In genomic region chr1:187586541-187587075, GRCm38 (mm10) we compare ENCODE assay signal across 21 mouse cellular contexts. TPM values are rescaled to one million over a fixed set of nuclear protein-coding genes. Genes with fewer than 3 reads are reported as not detected.
DNase-seq lines count a peak whose midpoint lies in the region; ATAC-seq lines count a peak whose summit lies in the region.
"Had no signal": no experiment of that assay in that cellular context is flagged by ENCODE, and none has a peak within 500 bp of the region (broad histone marks: within the 10 kb centered on the region; RNA-seq: fewer than 3 reads in every experiment).

No protein-coding gene starts in this region.

- ATAC-seq in granulocyte monocyte progenitor cell, adult 5-6 weeks (replicated peaks; ENCODE audit: poor library complexity, severe bottlenecking), result no peak
- ATAC-seq: forebrain, embryonic 14.5 days; hindbrain, embryonic 16.5 days; liver, embryonic 12.5 days; midbrain, embryonic 15.5 days had no signal

- DNase-seq in embryo, embryonic 11 days, result peak; percentile 14
- no peak for DNase-seq in embryo, embryonic 10 days (ENCODE audit: low spot score)
- peak; percentile 5 for DNase-seq in adipocyte (ENCODE audit: low spot score)
- peak; percentile 95 for DNase-seq in kidney, adult 9 months
- DNase-seq in kidney, postnatal 14 days, result peak; percentile 75
- no peak for DNase-seq in thymus, postnatal 14 days
- DNase-seq in testis, postnatal 14 days (ENCODE audit: low spot score), result no peak
- DNase-seq: adrenal gland, postnatal 25 days; cerebellum, adult 11 months; cerebellum, adult 9-11 months; heart, adult 11 months; lung, adult 2 months; lung, postnatal 36 days; right cerebral cortex, postnatal 4 days; thymus, postnatal 25 days had no signal

RNA-seq across cellular contexts. Expression of gene Esrrg, which starts 22.0 kb away (rescaled TPM):
- total RNA-seq in granulocyte monocyte progenitor cell, adult 5-6 weeks (2014; fragmentation: Nextera tagmentation), result not detected in 2 replicates
- total RNA-seq in granulocyte monocyte progenitor cell, adult 5-6 weeks (2017), result not detected in 2 replicates
- total RNA-seq: megakaryocyte-erythroid progenitor cell, adult 5-6 weeks had no signal

Comparison
In these comparisons a context has a peak if more than half of its experiments do, and no peak if none do; other contexts are left out.
1. DNase-seq: peak in embryo, embryonic 11 days (single experiment), adipocyte (single experiment), kidney, adult 9 months (single experiment) and kidney, postnatal 14 days (single experiment); none in embryo, embryonic 10 days (single experiment), thymus, postnatal 14 days (single experiment) and testis, postnatal 14 days (single experiment).